ENCODE assay signal across 15 mouse cellular contexts in genomic region chr3:28542941-28543340, GRCm38 (mm10).
"Had no signal": no experiment of that assay in that cellular context is flagged by ENCODE, and none has a peak within 500 bp of the region (broad histone marks: within the 10 kb centered on the region; RNA-seq: fewer than 3 reads in every experiment).

No protein-coding gene starts in this region.

- H3K27ac ChIP-seq: kidney, embryonic 15.5 days; limb, embryonic 12.5 days; limb, embryonic 15.5 days; liver, embryonic 14.5 days; macrophage; midbrain, embryonic 12.5 days; midbrain, embryonic 15.5 days; neural tube, embryonic 13.5 days; stomach, embryonic 15.5 days had no signal

- H3K9me3 ChIP-seq: kidney, embryonic 15.5 days; limb, embryonic 12.5 days; limb, embryonic 15.5 days; midbrain, embryonic 12.5 days; midbrain, embryonic 15.5 days; neural tube, embryonic 13.5 days; stomach, embryonic 15.5 days had no signal

- H3K4me1 ChIP-seq: kidney, embryonic 15.5 days; limb, embryonic 12.5 days; limb, embryonic 15.5 days; midbrain, embryonic 12.5 days; midbrain, embryonic 15.5 days; stomach, embryonic 15.5 days had no signal

- H3K4me3 ChIP-seq: kidney, embryonic 15.5 days; limb, embryonic 12.5 days; limb, embryonic 15.5 days; midbrain, embryonic 12.5 days; midbrain, embryonic 15.5 days; neural tube, embryonic 13.5 days; stomach, embryonic 15.5 days had no signal

- H3K4me2 ChIP-seq: kidney, embryonic 15.5 days; limb, embryonic 12.5 days; limb, embryonic 15.5 days; liver, embryonic 11.5 days; lung, embryonic 14.5 days; midbrain, embryonic 12.5 days; midbrain, embryonic 15.5 days; neural tube, embryonic 13.5 days; stomach, embryonic 15.5 days had no signal

- ATAC-seq: liver, postnatal 0 days had no signal

- H3K27me3 ChIP-seq: kidney, embryonic 15.5 days; limb, embryonic 12.5 days; limb, embryonic 15.5 days; midbrain, embryonic 12.5 days; midbrain, embryonic 15.5 days; neural tube, embryonic 13.5 days; stomach, embryonic 15.5 days had no signal

- H3K36me3 ChIP-seq: kidney, embryonic 15.5 days; limb, embryonic 12.5 days; limb, embryonic 15.5 days; midbrain, embryonic 15.5 days; stomach, embryonic 15.5 days had no signal

- DNase-seq: layer of hippocampus, adult 9-11 months; left cerebral cortex, postnatal 4 days; liver, postnatal 0 days; right cerebral cortex, postnatal 25 days had no signal

- H3K9ac ChIP-seq: kidney, embryonic 15.5 days; limb, embryonic 12.5 days; limb, embryonic 15.5 days; liver, embryonic 14.5 days; liver, postnatal 0 days; lung, embryonic 14.5 days; midbrain, embryonic 12.5 days; midbrain, embryonic 15.5 days; neural tube, embryonic 13.5 days; stomach, embryonic 15.5 days had no signal
